Mouse (Mus musculus): ENCODE measurements around the gene Otx2.

The Otx2 gene

GRCm38 (mm10) chr14:48673541-48673940 is at the start of gene Otx2:
TSS of gene Otx2 (minus strand) at chr14:48673819.
- DNase-seq (ENCODE audit: low spot score) = no peak

GRCm38 (mm10) chr14:48722763-48723162 is 49.1 kb upstream of the Otx2 start:
- no peak for DNase-seq (ENCODE audit: low spot score)

GRCm38 (mm10) chr14:48719296-48719695 is 45.7 kb upstream of the Otx2 start:
- no peak for DNase-seq (ENCODE audit: low spot score)

- DNase-seq (ENCODE audit: low spot score) = no peak
Measured at GRCm38 (mm10) chr14:48717632-48718279, 44.1 kb upstream of the Otx2 start.

GRCm38 (mm10) chr14:48716456-48716855 is 42.8 kb upstream of the Otx2 start:
- no peak for DNase-seq (ENCODE audit: low spot score)

- DNase-seq (ENCODE audit: low spot score) = no peak
Measured at GRCm38 (mm10) chr14:48710871-48711370, 37.3 kb upstream of the Otx2 start.

- no peak for DNase-seq (ENCODE audit: low spot score)
Measured at GRCm38 (mm10) chr14:48710062-48710870, 36.6 kb upstream of the Otx2 start.

GRCm38 (mm10) chr14:48709371-48710061 is 35.9 kb upstream of the Otx2 start:
- no peak for DNase-seq (ENCODE audit: low spot score)

GRCm38 (mm10) chr14:48707844-48708383 is 34.3 kb upstream of the Otx2 start:
- DNase-seq (ENCODE audit: low spot score) = no peak

GRCm38 (mm10) chr14:48707391-48707790 is 33.8 kb upstream of the Otx2 start:
- no peak for DNase-seq (ENCODE audit: low spot score)

GRCm38 (mm10) chr14:48700790-48701370 is 27.3 kb upstream of the Otx2 start:
- DNase-seq (ENCODE audit: low spot score) = no peak

- DNase-seq (ENCODE audit: low spot score) = no peak
Measured at GRCm38 (mm10) chr14:48679590-48679989, 6.0 kb upstream of the Otx2 start.

GRCm38 (mm10) chr14:48678674-48679073 is 5.1 kb upstream of the Otx2 start:
- DNase-seq (ENCODE audit: low spot score) = no peak

- DNase-seq (ENCODE audit: low spot score) = no peak
Measured at GRCm38 (mm10) chr14:48674036-48674831, 615 bp upstream of the Otx2 start.

GRCm38 (mm10) chr14:48672611-48673176 is 925 bp downstream of the Otx2 start:
- DNase-seq (ENCODE audit: low spot score) = no peak

- DNase-seq (ENCODE audit: low spot score) = no peak
Measured at GRCm38 (mm10) chr14:48671480-48672240, 2.0 kb downstream of the Otx2 start.

GRCm38 (mm10) chr14:48670761-48671479 is 2.7 kb downstream of the Otx2 start:
- no peak for DNase-seq (ENCODE audit: low spot score)

GRCm38 (mm10) chr14:48670258-48670630 is 3.4 kb downstream of the Otx2 start:
- no peak for DNase-seq (ENCODE audit: low spot score)

- no peak for DNase-seq (ENCODE audit: low spot score)
Measured at GRCm38 (mm10) chr14:48669541-48670257, 3.9 kb downstream of the Otx2 start.
